Mouse (Mus musculus) neutrophil, adult 65 days (primary cell): Measurements from ENCODE around the gene Trim16. TPM values are rescaled to one million over a fixed set of nuclear protein-coding genes. Genes with fewer than 3 reads are reported as not detected.

Experiments used
- total RNA-seq: library from RNA; stranded (reverse); gene quantifications from 2 replicates; pipeline ENCODE4 v1.2.4, GENCODE M21; 2023

Trim16 gene
- total RNA-seq, result 12.9 and 16.3 TPM in 2 replicates

DNA sequence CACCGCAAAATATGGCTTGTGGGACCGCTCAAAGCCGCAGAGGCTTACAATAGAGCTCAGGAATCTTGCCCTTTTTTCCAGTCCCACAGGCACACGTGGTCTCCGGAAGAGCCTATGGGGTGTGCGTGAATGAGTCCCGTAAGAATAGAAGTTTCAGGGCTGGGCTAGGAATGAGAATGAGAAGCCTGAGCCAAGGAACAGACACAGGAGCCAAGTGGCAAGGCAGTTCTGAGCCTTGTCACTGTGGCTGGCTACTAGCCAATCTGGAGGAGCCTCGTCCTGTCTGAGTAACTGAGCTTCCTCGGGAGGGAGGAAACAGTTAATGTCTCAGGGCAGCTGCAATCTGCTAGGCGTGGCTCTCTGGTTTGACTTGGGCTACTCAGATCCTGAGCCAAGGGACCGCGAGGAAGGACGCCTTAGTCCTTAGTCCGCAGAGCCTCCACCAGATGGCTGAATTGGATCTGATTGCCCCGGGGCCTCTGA lies at the start of gene Trim16:
TSS of gene Trim16 (plus strand) at position 173 of the 483 bp plus-strand sequence.

DNA sequence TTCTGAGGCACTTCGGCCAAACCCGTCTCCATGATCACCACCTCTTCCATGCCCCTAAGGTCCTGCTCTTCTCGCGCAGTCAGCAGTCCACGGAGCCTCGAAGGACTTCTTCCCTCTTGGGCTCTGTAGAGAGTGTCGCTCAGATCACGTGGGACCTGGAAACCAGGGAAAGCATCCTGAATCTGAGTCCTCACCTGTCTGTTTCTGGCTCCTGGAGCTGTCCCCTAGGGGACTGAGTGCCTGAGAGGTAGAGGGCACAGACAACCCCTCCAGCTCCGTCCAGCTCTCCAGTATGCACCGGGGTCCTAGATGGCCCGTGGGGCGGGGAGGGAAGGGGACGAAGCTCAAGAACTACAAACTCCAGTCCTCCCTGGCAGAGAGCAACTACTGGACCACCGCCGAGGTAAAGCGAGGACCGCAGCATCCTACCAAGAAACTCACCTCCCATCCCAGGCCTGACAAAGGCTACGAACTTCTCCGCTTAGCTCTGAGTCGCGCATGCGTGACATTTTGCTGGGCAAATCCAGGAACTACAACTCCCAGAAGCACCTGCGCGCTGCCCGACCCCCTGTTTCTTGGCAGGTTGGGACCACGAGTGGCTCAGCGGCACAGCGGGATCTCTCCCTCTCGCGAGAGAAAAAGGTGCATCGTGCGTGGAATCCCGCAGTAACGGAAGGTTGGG lies 31.0 kb upstream of the Trim16 start, which contains the start of gene Zfp286:
TSS of gene Zfp286 (minus strand) at position 528 of the 682 bp plus-strand sequence.

DNA sequence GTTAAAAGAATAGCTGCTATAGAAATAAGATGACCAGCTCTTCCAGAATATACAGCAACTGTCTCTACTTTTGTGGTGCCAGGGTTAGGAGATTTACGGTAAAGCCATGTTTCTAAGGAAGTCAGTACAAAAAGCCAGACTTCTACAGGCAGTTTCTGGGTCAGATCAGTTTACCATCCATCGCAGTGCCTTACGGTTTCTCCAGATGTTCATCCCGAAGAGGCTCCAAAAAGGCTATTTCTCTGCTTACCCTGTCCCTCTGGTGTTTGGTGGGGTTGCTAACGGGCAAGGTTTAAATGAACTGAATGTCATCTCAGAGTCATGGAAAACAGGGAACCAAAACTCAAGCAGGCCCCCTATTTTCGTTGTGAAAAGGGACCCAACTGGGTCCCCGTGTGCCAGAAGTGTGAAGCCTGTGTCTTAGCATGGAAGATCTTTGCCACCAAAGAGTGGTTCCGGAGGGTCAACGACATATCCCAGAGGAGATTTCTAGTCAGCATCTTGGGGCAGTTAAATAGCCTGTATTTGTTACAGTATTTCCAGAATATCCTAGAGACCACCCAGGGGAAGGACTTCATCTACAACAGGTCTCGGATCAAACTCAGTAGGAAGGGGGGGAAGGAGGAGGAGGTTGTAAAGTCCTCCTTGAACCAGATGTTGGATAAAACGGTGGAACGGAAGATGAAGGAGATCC lies 27.1 kb downstream of the Trim16 start, which contains the start of gene Fbxw10:
TSS of gene Fbxw10 (plus strand) at position 109 of the 694 bp plus-strand sequence.

DNA sequence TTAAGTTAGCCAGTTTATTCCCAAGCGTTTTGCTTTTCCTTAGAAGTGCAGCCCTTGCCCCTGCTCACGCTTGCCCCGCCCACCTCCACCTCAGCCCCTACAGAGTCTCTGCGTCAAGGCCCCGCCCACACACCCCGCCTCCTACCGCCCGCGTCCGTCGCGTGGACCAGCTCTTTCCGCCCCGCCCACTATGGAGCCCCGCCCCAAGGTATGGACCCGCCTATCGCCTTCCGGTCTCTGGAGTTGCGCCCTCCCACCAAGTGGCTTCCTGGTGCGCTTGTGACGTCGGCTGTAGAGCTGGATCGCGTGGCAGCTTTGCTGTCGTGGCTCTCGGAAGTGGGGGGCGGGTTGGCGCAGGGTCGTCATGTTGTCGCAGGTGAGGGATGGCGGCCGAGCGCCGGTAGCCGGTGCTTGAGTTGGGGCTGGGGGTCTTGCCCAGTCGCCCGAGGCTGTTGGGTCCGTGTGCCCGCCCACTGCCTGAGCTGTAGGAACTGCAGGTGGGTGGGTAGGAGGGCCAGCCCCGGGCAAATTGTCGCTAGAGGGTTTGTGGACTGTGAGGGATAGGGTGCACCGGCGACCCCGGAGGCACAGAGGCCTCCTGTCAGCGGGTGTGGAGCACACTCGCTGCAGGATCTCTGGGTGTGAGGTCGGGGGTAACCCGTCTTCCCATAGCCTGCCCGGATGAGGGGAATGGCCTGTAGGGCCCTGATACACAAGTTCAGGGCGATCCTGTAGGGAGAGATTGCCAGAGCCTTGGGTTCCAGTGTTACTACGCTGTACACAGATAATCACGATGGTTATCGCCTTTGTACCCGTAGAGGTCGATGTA lies 59.4 kb downstream of the Trim16 start, which contains the start of gene Tvp23b:
TSS of gene Tvp23b (plus strand) at position 236 of the 829 bp plus-strand sequence.

Other genes with a start within 250 kb of the Trim16 start
- 43.5 and 59.5 TPM in 2 replicates for gene Trpv2, start 245.7 kb upstream of the Trim16 start, total RNA-seq
- 2.5 and 2.7 TPM in 2 replicates for gene Lrrc75a, start 171.7 kb upstream of the Trim16 start, total RNA-seq
- gene Mmgt2, start 171.6 kb upstream of the Trim16 start, total RNA-seq, result 3.8 and 7.6 TPM in 2 replicates
- 0.54 and 0.70 TPM in 2 replicates for gene Zfp287, start 88.3 kb upstream of the Trim16 start, total RNA-seq
- gene Gm10428, start 67.1 kb upstream of the Trim16 start, total RNA-seq, result not detected in 2 replicates
- gene Zfp286, start 30.8 kb upstream of the Trim16 start, total RNA-seq, result not detected in 2 replicates
- gene Fbxw10, start 26.8 kb downstream of the Trim16 start, total RNA-seq, result 0.54 and 0.82 TPM in 2 replicates
- 4.4 and 9.0 TPM in 2 replicates for gene Tvp23b, start 59.2 kb downstream of the Trim16 start, total RNA-seq
- gene Cdrt4, start 131.0 kb downstream of the Trim16 start, total RNA-seq, result not detected in 2 replicates
- gene Tekt3, start 241.4 kb downstream of the Trim16 start, total RNA-seq, result not detected in 2 replicates